Mouse (Mus musculus): ENCODE results near the gene Taok1. TPM values are rescaled to one million over a fixed set of nuclear protein-coding genes. Genes with fewer than 3 reads are reported as not detected.

Gene Taok1
- polyA plus RNA-seq, 2 experiments from 2014 or later, result 15.0 to 19.8 TPM

DNA sequence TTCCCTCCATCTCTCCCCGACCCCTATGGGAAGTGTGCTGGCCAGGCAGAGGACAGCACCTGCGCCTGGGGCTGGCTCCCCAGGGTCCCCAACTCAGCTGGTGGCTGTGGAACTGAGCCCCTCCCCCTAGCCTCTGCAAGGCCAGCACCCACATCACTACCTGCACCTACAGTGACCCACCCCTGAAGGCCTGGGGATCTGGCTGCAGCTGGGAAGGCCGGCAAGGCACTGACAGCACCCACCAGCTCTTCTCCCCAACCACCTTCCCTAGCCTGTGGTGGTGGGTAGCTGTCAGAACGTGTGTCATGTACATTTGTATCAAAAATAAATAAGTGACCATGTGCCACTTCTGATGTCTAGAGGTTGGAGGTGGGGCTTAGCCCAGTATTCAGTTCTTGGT lies 100.2 kb downstream of the Taok1 start:
- no peak for ATAC-seq

DNA sequence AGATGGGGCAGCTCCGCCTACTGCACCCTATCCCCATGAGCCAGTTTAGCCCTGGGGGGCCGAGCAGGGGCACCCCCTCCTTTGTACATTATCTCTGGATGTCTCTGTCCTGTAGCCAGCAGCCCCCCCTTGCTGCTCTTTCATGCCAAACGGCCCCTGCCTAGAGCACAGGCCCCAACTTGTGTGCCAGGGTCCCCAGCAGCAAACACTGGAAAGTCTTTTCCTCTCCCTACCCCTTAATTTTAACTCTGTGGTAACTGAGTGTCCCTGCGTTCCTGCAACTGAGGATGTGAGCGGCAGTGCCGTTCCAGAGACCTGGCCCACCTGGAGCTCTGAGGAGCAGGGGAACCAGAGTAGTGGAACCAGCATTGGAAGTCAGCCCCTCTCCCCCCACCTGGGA lies 100.7 kb downstream of the Taok1 start:
- ATAC-seq, result no peak

DNA sequence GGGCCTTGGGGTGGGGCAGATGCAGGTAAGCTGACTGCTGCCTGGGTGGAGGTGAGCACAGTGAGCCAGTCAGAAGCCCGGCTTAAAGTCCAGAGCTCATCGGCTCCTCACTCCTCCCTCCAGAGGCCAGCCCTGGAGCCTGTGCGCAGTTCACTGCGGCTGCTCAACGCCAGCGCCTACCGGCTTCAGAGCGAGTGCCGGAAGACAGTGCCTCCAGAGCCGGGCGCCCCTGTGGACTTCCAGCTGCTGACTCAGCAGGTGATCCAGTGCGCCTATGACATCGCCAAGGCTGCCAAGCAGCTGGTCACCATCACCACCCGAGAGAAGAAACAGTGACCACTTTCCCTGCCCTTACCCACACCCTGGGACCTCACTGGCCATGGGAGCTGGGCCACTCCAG lies 101.3 kb downstream of the Taok1 start:
- no peak for ATAC-seq

DNA sequence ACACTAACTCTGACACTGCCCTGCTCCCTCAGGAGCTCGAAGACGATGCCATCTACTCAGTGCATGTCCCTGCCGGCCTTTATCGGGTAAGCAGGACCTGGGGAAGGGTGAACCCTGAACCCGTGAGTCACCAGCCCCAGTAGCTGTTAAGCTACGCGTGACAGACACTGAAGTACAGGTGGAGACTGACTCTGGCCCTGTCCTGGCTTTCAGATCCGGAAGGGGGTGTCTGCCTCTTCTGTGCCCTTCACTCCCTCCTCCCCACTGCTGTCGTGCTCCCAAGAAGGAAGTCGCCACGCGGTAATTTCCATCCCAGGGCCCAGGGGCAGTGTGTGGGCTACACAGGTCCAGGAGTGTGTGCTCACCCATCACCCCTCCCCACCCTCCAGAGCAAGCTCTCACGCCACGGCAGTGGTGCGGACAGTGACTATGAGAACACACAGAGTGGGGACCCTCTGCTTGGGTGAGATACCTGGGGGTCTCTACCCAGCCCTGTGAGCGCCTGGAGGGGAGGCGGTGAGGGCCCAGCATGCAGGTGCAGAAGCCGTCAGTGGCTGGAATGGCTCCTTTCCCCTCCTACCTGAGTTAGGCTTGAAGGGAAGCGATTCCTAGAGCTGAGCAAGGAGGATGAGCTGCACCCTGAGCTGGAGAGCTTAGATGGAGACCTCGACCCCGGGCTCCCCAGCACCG lies 102.2 kb downstream of the Taok1 start:
- ATAC-seq, result no peak

DNA sequence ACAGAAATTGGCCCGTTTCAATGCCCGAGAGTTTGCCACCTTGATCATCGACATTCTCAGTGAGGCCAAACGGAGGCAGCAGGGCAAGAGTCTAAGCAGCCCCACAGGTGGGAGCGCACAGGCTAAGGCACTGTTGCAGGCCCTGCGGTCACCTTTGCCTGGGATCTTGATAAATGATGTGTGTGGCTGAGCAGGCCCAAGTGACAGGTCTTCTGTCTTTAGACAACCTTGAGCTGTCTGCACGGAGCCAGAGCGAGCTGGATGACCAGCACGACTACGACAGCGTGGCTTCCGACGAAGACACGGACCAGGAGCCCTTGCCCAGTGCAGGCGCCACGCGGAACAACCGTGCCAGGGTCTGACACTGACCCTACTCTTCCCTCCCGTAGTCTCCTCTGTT lies 103.2 kb downstream of the Taok1 start:
- no peak for ATAC-seq

DNA sequence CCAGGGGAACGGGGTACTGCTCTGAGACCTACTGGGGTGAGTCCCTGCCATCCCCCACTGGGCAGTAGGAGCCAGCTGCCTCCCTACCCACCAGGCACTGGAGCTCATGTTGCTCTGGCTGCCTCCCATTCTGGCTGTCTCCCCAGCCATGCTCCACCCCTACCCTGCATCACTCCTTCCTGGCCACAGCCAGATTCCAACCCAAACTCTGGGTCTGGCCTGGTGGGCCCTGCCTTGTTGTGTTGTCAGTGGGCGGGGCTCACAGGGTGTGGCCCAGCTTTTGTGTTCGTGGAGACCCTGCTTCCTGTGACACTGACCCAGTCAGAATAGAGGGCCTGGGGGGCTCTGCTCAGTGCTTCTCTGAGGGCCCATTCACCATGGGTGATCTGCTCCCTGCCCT lies 104.1 kb downstream of the Taok1 start:
- ATAC-seq, result no peak

DNA sequence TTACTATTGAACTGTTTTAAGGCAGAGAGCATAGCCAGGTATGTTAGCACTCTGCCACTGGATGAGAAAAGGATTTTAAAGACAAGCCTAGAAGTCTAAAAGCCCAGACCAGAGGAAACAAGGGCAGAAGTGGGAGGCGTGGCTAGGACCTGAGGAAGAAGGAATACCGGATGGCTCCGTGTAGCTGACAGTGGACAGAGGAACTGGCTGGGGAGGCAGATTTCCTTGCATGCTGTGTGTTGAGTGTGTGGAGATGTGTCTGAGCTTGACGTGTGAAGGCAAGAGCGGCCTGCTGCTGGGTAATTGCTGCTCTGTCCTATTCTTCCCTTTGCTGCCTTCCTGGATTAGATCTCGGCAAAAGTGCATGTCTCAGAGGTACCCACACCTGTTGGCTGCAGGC lies 105.1 kb downstream of the Taok1 start:
- no peak for ATAC-seq

DNA sequence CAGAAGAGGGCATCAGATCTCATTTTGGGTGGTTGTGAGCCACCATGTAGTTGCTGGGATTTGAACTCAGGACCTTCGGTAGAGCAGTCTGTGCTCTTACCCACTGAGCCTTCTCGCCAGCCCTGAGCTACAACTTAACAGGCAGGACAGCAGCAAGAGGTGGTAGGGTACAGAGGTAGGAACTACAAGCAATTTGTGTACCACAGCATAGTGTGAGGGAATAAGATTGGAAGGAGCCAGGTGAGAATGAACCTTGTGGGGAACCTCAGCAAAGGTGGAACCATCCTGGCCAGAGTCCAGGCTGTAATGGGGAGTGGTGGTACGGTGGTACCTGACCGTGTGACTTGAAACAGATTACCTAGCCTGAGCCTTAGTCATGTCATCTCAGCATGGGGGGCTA lies 105.6 kb downstream of the Taok1 start:
- no peak for ATAC-seq

DNA sequence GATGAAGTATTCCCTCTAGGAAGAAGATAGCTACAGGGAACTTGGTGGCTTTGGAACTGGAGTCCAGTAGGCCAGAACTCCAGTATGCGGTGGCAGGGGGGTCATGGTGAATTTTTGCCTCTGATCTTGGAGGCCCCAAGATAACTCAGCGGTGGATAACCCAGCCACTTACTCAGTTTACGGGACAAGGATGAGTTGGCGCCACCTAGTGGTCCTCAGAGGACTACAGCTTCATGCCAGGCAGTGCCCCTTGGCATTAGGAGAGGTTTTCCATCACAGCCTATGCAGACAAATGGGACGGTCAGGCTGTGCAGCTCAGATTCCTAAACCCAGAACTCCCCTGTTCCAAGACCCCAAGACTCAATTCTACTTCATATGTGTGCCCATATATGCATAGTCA lies 106.2 kb downstream of the Taok1 start:
- ATAC-seq, result no peak

DNA sequence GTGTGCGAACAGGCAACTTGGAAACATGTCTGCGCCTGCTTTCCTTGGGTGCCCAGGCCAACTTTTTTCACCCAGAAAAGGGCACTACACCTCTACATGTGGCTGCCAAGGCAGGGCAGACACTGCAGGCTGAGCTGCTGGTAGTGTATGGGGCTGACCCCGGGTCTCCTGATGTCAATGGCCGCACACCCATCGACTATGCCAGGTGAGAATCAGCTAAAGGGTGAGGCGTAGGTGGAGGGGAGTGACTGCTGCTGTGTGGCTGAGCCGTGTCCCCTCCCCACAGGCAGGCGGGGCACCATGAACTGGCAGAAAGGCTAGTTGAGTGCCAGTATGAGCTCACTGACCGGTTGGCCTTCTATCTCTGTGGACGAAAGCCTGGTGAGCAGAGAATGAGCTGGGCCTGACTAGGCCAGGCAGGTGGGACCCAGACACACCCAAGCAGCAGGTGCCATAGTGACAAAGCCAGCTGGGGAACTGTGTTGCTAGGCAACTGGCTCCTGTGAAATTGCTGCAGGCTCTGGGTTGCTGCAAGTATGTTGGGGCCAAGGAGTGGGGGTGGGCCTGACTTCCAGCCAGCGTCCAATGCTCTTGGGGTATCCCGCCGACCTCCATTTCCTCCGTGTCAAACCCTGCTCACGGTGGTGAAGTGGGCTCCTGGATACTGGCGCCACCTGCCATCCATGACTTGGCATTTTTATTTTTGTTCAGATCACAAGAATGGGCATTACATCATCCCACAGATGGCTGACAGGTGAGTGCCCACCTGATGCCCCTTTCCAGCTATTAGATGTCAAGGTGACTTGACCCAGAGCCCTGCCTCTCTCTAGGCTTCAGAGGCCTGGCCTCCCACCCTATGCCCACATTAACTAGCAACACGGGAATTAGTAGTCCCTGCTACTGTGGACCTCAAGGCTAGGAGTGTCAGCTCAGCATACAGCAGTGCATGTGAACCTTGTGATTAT lies 107.0 kb downstream of the Taok1 start:
- ATAC-seq, result no peak

DNA sequence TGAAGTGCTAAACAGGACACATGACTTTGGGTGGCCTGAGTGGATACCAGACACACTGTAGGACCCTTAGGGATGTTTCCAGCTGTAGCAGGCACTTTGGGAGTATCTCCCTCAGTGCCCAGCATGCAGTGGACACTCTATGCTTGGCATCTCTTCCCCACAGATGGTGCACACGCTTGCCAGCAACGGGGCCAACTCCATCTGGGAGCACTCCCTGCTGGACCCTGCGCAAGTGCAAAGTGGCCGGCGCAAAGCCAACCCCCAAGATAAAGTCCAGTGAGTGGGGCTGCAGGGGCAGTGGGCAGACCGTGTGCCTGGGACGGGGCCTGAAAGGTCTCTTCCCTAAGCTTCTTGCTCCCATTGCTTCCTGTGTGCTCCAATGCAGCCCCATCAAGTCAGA lies 108.3 kb downstream of the Taok1 start:
- ATAC-seq, result no peak

DNA sequence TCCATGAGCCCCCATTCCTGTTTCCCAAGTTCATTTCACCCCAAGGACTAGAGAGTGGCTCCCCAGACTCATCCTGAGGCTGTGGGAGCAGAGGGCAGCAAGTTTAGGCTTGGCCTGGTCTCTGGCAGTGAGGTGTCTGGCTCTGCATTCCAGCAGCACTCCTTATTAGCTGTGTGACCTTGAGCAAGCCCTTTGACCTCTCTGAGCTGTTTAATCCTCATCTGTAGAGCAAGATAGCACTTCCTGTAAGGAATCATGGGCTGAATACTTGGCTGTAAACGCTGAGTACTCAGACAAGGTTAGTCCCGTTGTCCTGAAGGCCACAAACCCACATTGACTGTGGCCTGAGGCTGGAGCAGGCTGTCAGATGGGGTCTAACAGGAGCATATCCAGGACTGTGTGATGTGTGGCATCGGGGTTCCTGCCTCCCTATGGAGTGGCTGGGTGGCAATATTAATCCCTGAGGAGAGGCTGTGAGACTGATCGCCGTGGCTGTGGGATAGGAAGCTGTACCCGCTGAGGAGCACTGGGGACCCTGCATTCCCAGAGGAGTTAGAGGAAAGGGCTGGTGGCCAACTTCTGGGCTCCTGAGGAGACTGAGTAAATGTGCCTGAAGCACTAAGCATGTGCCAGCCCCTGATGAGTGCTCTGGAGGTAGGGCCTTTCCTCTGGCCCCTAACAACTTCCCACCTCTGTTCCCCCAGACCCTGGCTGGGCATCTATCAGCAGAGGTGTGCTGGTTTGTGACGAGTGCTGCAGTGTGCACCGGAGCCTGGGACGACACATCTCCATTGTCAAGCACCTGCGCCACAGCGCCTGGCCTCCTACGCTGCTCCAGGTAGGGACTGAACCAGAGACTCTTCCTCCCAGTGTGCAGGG lies 109.1 kb downstream of the Taok1 start:
- no peak for ATAC-seq

DNA sequence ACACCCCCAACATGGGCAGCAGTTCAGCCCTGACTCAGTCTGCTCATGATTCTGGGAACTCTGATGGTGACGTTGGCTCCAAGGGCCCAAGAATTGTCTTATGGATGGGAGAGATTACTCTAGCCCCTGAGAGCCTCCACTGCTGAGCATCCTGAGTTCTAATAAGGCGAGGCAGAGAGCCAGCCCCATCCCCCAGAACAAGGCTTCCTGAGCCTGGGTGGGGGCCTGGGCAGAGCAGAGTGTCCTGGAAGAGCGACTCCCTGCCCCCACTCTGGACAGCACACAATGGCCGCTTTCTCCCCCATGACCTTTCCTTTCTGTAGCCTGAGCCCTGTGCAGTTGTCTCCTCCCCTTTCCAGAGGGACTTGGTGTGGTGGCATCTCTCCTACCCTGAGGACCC lies 109.8 kb downstream of the Taok1 start:
- ATAC-seq, result no peak

DNA sequence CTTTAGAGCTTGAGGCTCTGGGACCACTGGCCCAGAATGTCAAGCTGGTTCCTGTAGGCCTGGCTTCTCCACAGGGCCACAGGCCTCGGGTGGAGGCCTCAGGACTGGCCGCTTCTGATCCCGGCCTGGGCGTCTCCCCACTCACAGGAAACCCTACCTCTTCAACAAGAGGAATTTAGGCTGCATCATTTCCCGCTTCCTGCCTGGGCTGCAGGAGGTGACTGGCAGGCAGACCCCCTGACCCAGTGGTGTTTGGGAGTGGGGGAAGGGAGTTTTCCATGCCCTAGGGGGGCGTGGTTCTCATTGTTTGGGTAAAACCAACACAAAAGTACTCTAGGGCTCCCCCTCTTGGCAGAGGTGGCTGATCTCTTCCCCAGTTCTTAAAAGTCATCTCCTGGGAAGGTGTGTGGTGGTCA lies 110.3 kb downstream of the Taok1 start:
- no peak for ATAC-seq

DNA sequence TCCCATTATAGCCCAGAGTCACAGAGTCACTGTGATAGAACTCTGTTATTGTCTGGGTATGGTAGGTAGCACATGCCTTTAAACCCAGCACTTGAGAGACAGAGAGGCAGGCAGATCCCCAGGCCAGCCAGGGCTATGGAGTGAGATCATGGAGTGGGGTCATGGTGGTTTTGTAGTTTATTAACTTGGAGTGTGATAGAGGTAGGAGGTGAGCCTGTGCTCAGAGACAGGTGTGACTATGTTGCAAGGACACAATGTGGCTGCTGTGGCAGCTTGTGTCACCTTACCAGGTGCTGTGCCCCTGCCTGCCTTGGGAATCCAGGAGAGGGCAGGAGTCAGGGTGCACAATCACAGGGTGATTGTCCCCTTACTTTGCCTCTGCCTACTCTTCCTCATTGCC lies 112.1 kb downstream of the Taok1 start:
- no peak for ATAC-seq

DNA sequence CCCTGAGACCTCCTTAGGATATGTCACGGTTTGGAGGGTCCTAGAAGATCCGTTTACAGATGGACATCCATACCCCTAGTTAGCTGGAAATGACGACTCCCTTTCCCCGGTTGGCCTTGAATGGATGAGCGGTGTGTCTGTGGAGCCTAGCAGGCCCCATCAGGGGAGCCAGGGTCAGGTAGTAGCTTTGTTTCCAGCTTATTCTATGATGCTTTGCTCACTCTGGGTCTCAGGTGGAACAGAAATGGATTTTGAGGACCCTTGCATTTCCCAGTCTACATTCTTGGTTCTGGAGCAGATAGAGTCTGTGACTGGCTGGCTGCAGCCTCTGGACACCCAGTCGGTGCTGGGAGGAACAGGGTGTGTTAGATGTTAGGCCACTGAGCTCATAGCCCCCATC lies 112.8 kb downstream of the Taok1 start:
- ATAC-seq, result no peak

DNA sequence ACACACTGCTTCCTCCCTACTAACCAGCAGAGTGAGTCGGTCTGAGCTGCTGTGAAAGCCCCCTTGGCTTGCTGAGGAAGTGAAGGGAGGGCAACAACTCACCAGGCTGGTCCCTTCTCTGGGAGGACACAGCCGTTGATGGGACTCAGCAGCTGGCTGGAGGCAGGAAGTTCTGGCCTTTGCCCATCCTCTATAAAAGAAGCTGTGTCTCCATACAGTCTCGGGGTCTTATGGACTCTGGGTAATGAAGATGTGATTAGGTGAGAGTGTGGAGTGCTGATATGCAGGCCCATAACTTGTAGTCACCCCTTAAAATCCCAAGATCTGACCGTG lies 113.3 kb downstream of the Taok1 start:
- no peak for ATAC-seq

DNA sequence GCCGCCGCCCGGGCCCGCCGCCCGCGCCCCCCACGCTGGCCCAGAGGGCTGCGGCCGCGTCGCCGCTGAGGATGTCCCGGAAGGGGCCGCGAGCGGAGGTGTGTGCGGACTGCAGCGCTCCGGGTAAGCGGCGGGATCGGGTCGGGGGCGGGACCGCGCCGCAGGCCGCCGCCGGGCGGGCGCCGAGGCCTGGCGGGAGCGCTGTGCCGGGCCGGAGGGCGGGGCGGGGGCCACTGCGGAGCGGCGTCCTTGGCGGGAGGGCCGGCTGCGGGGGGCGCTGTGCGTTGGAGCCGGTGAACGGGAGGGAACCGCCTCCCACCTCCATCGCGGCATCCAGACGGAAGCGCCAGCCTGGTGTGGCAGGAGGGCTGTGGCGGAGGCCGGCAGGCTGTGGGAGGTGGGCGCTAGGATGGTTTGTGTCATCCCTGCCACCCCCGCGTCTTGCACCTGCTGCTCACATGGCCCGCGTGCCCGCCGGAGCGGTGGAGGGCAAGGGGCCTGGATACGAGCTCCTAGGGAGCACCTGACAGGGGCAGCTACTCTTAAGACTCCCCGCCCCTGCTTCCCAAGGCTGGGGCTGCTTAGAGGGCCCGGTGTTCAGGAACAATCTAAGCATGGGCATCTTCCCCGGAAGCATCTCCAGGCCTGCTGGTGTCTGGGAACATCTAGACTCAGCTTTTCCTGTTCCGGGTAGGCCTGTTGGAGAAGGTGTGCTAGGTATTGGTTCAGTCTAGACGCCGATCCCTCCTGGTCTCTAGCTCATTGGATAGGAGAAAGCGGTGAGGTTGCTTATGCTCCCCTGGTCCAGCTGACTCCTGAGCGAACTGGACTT lies 113.9 kb downstream of the Taok1 start, which contains the start of gene Git1:
Gene Git1 (plus strand): TSS at position 51 of the 832 bp plus-strand sequence.
- no peak for ATAC-seq

DNA sequence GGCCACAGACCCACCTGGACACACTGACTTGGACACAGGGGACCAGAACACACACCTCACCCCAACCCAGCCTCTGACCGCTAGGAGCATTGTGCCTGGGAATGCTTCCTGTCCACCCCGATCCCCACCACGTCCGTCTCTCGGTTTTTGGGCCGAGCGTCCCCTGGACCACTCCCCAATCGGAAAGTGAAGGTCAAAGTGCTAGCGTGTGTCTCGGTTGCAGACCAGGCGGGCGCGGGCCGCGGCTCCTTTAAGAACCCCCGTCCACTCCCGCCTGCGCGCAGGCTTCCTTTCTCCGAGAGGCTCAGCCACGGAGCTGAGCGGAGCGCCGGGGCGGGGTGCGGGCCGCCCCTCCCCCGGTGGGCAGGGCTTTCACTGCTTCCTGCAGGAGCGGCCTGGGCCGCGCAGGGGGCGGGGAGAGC lies 114.7 kb downstream of the Taok1 start:
- peak; percentile 75 for ATAC-seq

DNA sequence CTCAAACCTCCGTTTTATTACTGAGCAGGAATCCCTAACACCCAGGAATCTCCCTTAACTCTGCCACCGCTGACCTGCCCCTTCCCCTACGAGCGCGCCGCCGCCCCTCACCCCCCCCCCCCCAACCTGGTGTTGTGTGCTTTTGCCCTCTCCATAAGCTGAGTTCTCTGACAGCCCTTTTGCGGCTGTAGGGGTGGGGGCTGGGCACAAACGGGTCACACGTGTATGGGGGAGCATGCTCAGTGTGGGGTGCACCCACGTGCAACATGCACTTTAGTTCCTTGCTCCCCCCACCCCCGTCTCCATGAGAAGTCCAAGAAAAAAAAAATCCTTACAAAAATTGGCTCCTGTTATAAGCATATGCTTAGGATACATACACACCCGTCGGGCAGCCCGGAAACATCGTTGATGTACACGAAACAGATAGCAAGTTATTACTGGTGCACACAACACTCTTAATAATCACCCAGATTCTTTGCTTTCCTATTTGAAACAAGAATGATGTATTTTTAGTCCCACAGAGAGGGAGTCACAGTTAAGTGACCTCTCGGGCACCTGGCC lies 115.2 kb downstream of the Taok1 start:
- no peak for ATAC-seq

DNA sequence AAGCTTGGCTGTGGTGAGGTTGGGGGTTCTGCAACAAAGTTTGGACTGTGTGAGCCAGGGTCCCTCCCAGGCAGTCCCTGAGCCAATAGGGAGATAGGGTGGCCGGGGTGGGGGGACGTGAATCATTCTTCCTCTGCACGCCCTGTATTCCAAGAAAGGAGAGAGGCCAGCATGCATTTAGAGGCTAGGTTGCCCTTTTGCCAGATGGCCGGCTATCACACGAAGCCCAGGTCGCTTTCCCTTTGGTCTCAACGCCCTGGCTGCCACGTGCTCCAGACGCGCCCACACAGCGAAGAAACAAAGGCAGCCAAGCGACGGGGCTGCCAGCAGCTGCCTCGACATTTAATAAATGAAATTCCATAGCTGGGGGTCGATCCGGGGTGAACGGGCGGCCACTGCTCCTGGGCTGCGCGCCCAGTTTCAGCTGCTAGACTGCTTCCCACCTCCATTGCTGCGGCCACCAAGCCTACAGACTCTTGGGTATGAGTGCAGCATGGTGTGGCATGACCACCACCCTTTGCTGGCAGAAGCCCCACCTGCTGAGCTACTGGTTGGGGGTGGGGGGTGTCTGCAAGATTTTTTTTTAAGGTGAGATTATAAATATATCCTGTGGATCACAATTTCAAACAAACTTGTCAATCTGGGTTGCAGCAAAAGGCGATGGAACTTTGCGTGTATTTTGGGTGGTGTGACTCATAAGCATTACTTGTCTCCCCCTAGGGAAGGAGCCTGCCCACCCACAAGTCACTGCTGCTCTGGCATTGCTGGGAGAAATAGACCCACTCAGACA lies 115.9 kb downstream of the Taok1 start:
- no peak for ATAC-seq
